Comparison of ENCODE assay signal across 11 mouse cellular contexts in genomic region chr7:47073536-47074521, GRCm38 (mm10). TPM values are rescaled to one million over a fixed set of nuclear protein-coding genes. Genes with fewer than 3 reads are reported as not detected.
A peak's percentile ranks its signal among the peaks of the same experiment; 100 is the strongest.
DNase-seq lines count a peak whose midpoint lies in the region; ATAC-seq and TF ChIP-seq lines count a peak whose summit lies in the region.
"Had no signal": no experiment of that assay in that cellular context is flagged by ENCODE, and none has a peak within 500 bp of the region (broad histone marks: within the 10 kb centered on the region; RNA-seq: fewer than 3 reads in every experiment).

No protein-coding gene starts in this region.

- H3K4me1 ChIP-seq in hindbrain, embryonic 12.5 days = no peaks in the 10 kb centered on the region
- H3K4me1 ChIP-seq in hindbrain, embryonic 16.5 days (ENCODE audit: control insufficient read depth, insufficient read depth, low read depth, low read length) = no peaks in the 10 kb centered on the region
- H3K4me1 ChIP-seq in kidney, embryonic 15.5 days = peaks cover 31% of the 10 kb centered on the region
- 0 out of 2 replicates have a peak, but pooled peaks cover 3% of the 10 kb centered on the region for H3K4me1 ChIP-seq in stomach, postnatal 0 days (replicated peaks; ENCODE audit: control insufficient read depth, insufficient read depth)
- H3K4me1 ChIP-seq: forebrain, embryonic 15.5 days had no signal

- no peak for TF ChIP-seq EP300 in stomach, postnatal 0 days (optimal IDR thresholded peaks at IDR 0.05)

- no peak overlapping the region for H3K4me3 ChIP-seq in hindbrain, embryonic 12.5 days
- H3K4me3 ChIP-seq in hindbrain, embryonic 16.5 days (ENCODE audit: low read length) = no peak overlapping the region
- H3K4me3 ChIP-seq in kidney, embryonic 15.5 days (replicated peaks) = no peak overlapping the region
- no peak overlapping the region for H3K4me3 ChIP-seq in stomach, postnatal 0 days (ENCODE audit: low read depth, low read length)
- H3K4me3 ChIP-seq: forebrain, embryonic 15.5 days; heart, embryonic 10.5 days; liver, embryonic 15.5 days had no signal

- ATAC-seq in hindbrain, embryonic 12.5 days (ENCODE audit: low FRiP score) = no peak
- no peak for ATAC-seq in hindbrain, embryonic 16.5 days
- peak; percentile 85 for ATAC-seq in kidney, embryonic 15.5 days (replicated peaks; ENCODE audit: low FRiP score)
- peak; percentile 33; the same call in 1 of the 2 replicates for ATAC-seq in stomach, postnatal 0 days (ENCODE audit: low FRiP score, low TSS enrichment)
- ATAC-seq: forebrain, embryonic 15.5 days had no signal

- DNase-seq in ovary, postnatal 36 days (ENCODE audit: low spot score) = peak; percentile 44
- DNase-seq in ovary, postnatal 10 days (ENCODE audit: low spot score) = no peak
- no peak for DNase-seq in stomach, postnatal 0 days (ENCODE audit: low spot score)
- DNase-seq in embryo, embryonic 11 days = no peak
- DNase-seq in spleen, postnatal 4 days (ENCODE audit: low spot score in 2 of 2) = no peak

- peak overlapping the region; percentile 18; the same call in 1 of the 2 replicates for H3K27ac ChIP-seq in hindbrain, embryonic 12.5 days
- no peak overlapping the region for H3K27ac ChIP-seq in hindbrain, embryonic 16.5 days (ENCODE audit: low read depth, low read length)
- peak overlapping the region; percentile 85 for H3K27ac ChIP-seq in kidney, embryonic 15.5 days
- H3K27ac ChIP-seq in stomach, postnatal 0 days (replicated peaks) = 0 out of 2 replicates have a peak overlapping the region, but pooled peaks have one; percentile 30
- H3K27ac ChIP-seq: forebrain, embryonic 15.5 days; heart, embryonic 10.5 days; liver, embryonic 15.5 days had no signal

- TF ChIP-seq CTCF in stomach, postnatal 0 days (IDR thresholded peaks at IDR 0.05; ENCODE audit: low read depth) = no peak

- no peaks in the 10 kb centered on the region for H3K27me3 ChIP-seq in hindbrain, embryonic 12.5 days
- H3K27me3 ChIP-seq in hindbrain, embryonic 16.5 days (replicated peaks; ENCODE audit: control insufficient read depth, insufficient read depth, low read length) = no peaks in the 10 kb centered on the region
- no peaks in the 10 kb centered on the region for H3K27me3 ChIP-seq in kidney, embryonic 15.5 days
- no peaks in the 10 kb centered on the region for H3K27me3 ChIP-seq in stomach, postnatal 0 days (ENCODE audit: control insufficient read depth, insufficient read depth, low read length)
- H3K27me3 ChIP-seq: forebrain, embryonic 15.5 days; liver, embryonic 15.5 days had no signal

- H3K4me2 ChIP-seq in hindbrain, embryonic 12.5 days (replicated peaks) = no peak overlapping the region
- H3K4me2 ChIP-seq in hindbrain, embryonic 16.5 days (ENCODE audit: low read length) = no peak overlapping the region
- 0 out of 2 replicates have a peak overlapping the region, but pooled peaks have one; percentile 7 for H3K4me2 ChIP-seq in kidney, embryonic 15.5 days
- no peak overlapping the region for H3K4me2 ChIP-seq in stomach, postnatal 0 days (replicated peaks; ENCODE audit: low read depth)
- H3K4me2 ChIP-seq: forebrain, embryonic 15.5 days; liver, embryonic 15.5 days had no signal

- no peaks in the 10 kb centered on the region for H3K9me3 ChIP-seq in hindbrain, embryonic 12.5 days (replicated peaks)
- no peaks in the 10 kb centered on the region for H3K9me3 ChIP-seq in hindbrain, embryonic 16.5 days (ENCODE audit: control insufficient read depth, low read length)
- H3K9me3 ChIP-seq in kidney, embryonic 15.5 days (replicated peaks) = no peaks in the 10 kb centered on the region
- H3K9me3 ChIP-seq in stomach, postnatal 0 days (ENCODE audit: control insufficient read depth, low read length) = no peaks in the 10 kb centered on the region
- H3K9me3 ChIP-seq: forebrain, embryonic 15.5 days; heart, embryonic 10.5 days; liver, embryonic 15.5 days had no signal

- peaks cover 6% of the 10 kb centered on the region; the same call in 1 of the 2 replicates for H3K36me3 ChIP-seq in hindbrain, embryonic 12.5 days
- H3K36me3 ChIP-seq in hindbrain, embryonic 16.5 days (ENCODE audit: control insufficient read depth, insufficient read depth, low read length) = no peaks in the 10 kb centered on the region
- no peaks in the 10 kb centered on the region for H3K36me3 ChIP-seq in kidney, embryonic 15.5 days
- H3K36me3 ChIP-seq in stomach, postnatal 0 days (ENCODE audit: control insufficient read depth, insufficient read depth, low read length) = no peaks in the 10 kb centered on the region
- H3K36me3 ChIP-seq: forebrain, embryonic 15.5 days; heart, embryonic 10.5 days; liver, embryonic 15.5 days had no signal

- no peak overlapping the region for H3K9ac ChIP-seq in hindbrain, embryonic 12.5 days
- H3K9ac ChIP-seq in hindbrain, embryonic 16.5 days (ENCODE audit: low read depth, low read length) = no peak overlapping the region
- H3K9ac ChIP-seq in kidney, embryonic 15.5 days = no peak overlapping the region
- no peak overlapping the region for H3K9ac ChIP-seq in stomach, postnatal 0 days (ENCODE audit: low read length)
- H3K9ac ChIP-seq: forebrain, embryonic 15.5 days; liver, embryonic 15.5 days had no signal

- 61% methylated on average over 18 of the region's 18 CpGs for WGBS in hindbrain, embryonic 12.5 days
- 63% methylated on average over 18 of the region's 18 CpGs for WGBS in hindbrain, embryonic 16.5 days
- WGBS in kidney, embryonic 15.5 days = 22% methylated on average over 18 of the region's 18 CpGs
- 33% methylated on average over 18 of the region's 18 CpGs for WGBS in stomach, postnatal 0 days

RNA-seq across cellular contexts. Expression of gene Tmem86a, which starts 23.4 kb away (rescaled TPM):
- polyA plus RNA-seq in hindbrain, embryonic 12.5 days (2016; fragmentation: Nextera tagmentation; extraction: Ambion mirVana) = 19.2 and 20.2 TPM in 2 replicates
- polyA plus RNA-seq in hindbrain, embryonic 16.5 days (2015; fragmentation: Nextera tagmentation; extraction: Ambion mirVana) = 25.9 and 27.3 TPM in 2 replicates
- 28.1 and 30.2 TPM in 2 replicates for polyA plus RNA-seq in kidney, embryonic 15.5 days (2015; fragmentation: Nextera tagmentation; extraction: Ambion mirVana)
- polyA plus RNA-seq in stomach, postnatal 0 days (2015; fragmentation: Nextera tagmentation; extraction: Ambion mirVana) = 21.1 and 22.7 TPM in 2 replicates

RNA-seq across cellular contexts. Expression of gene Ptpn5, which starts 59.7 kb away (rescaled TPM):
- polyA plus RNA-seq in hindbrain, embryonic 12.5 days (2016; fragmentation: Nextera tagmentation; extraction: Ambion mirVana) = 63.1 and 68.9 TPM in 2 replicates
- 181 and 198 TPM in 2 replicates for polyA plus RNA-seq in hindbrain, embryonic 16.5 days (2015; fragmentation: Nextera tagmentation; extraction: Ambion mirVana)
- polyA plus RNA-seq in kidney, embryonic 15.5 days (2015; fragmentation: Nextera tagmentation; extraction: Ambion mirVana) = 0.66 and 0.92 TPM in 2 replicates
- 0.33 and 0.42 TPM in 2 replicates for polyA plus RNA-seq in stomach, postnatal 0 days (2015; fragmentation: Nextera tagmentation; extraction: Ambion mirVana)
- polyA plus RNA-seq: liver, embryonic 15.5 days had no signal

Comparison
In these comparisons a context has a peak if more than half of its experiments do, and no peak if none do; other contexts are left out.
1. ATAC-seq: peak in kidney, embryonic 15.5 days (single experiment) and stomach, postnatal 0 days (single experiment); none in hindbrain, embryonic 12.5 days (single experiment) and hindbrain, embryonic 16.5 days (single experiment).
2. RNA of gene Ptpn5, which starts 59.7 kb away (polyA plus RNA-seq): 181 to 198 TPM in hindbrain, embryonic 16.5 days and 63.1 to 68.9 TPM in hindbrain, embryonic 12.5 days; 0.66 to 0.92 TPM in kidney, embryonic 15.5 days and 0.33 to 0.42 TPM in stomach, postnatal 0 days; every median in the first group is over 10 times any median in the second.